Mouse (Mus musculus) urinary bladder, postnatal 0 days (tissue): ENCODE data around the gene Cd33. TPM values are rescaled to one million over a fixed set of nuclear protein-coding genes. Genes with fewer than 3 reads are reported as not detected.

Source experiments
- polyA plus RNA-seq: library from polyadenylated mRNA; unstranded; fragments of >200 nt; fragmentation: Nextera tagmentation; extraction: Ambion mirVana; gene quantifications from 2 replicates; pipeline ENCODE4 v1.2.1, GENCODE M21; 2015

The Cd33 gene
- 2.0 and 5.1 TPM in 2 replicates for polyA plus RNA-seq

DNA sequence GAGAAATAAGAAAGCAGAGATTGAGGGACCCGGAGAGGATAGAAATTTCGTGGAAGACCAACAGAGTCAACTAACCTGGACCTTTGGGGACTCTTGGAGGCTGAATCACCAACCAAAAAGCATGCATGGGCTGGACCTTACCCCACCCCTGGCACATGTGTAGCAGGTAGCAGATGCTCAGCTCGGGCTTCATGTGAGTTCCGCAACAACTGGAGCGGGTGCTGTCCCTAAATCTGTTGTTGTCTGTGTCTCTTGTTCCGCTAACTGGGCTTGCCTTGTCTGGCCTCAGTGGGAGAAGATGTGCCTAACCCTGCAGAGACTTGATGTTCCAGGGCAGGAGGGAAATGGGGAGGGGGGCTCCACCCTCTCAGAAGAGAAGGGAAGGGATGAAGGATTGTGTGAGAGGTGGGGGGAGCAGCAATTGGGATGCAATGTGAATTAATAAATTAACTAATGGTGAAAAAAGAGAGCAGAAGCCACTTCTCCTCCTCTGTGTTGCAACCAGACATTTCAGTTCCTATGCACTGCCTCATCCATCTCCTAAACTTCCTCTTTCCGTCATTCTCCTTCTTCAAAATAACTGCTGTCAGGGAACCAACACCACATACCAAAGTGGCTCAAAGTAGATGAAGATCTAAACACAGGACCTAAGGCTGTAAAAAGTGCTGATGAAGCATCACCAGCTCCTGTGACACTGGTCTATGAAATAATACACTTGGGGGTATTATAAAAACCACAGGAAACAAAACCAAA is at the start of gene Cd33:
Cd33 (minus strand) TSS at position 204 of the 753 bp plus-strand sequence.

DNA sequence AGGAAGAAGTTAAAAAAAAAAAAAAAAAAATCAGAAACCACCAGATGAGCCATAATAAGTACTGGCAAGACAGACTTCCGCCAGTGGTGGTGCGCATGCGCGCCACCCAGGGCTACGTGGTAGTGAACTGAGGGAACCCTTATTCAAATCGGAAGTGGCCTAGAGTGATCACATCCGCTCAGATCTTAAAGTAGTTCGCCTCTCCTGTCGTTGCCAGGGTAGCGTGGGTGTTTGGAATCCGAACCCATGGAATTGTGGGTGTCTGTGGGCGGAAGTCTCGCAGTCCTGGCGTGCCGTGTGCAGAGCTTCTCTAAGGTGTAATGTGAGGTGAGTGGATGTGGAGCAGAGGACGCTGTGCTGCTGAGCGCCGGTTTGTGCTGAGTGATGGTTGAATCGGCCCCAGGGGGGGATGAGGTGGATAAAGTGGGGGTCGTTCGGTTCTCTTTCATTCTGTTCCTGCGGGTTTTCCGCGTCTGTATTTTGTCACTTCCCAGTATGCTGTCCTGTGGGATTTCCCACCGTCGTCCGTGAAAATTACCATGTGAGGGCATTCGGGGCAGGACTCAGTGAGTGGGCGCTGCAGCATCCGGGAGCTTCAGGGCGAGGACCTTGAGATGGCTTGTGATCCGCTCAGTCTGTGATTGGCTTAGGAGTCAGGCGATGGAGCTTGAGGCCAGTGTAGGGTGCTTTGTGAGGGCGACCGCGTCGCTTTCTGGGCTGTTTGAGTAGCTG is 35.4 kb upstream of the Cd33 start, which contains the start of gene Zfp719:
Zfp719 (plus strand) TSS at position 171 of the 732 bp plus-strand sequence.

DNA sequence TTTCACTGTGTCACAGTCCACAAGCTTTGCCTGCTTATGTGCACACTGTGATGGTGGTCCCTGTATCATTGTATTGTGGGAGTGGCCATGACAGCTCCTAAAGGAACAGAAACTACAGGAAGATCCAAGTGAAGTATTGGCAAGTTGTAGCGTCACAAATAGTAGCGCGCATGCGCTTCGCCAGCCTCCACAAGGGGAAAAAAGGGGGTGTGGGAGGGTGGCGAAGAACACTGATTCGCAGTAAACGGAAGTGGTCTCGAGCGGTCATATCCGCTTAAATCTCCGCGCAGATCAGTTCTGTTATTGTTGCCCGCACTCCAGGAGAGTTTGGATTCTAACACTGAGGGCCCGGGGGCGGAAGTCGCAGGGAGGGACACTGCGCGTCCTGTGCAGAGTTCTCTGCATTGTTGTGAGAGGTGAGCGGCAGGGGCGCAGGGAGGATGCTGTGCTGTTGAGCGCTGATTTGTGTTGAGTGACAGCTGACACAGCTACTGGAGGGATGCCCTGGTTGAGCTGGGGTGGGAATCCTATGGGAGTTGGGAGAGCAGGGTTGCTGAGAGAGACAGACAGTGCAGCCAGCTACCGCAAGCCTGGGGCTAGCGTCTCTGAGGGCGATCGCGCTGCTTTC is 17.9 kb upstream of the Cd33 start, which contains the start of gene Zfp658:
Zfp658 (plus strand) TSS at position 251 of the 628 bp plus-strand sequence.

DNA sequence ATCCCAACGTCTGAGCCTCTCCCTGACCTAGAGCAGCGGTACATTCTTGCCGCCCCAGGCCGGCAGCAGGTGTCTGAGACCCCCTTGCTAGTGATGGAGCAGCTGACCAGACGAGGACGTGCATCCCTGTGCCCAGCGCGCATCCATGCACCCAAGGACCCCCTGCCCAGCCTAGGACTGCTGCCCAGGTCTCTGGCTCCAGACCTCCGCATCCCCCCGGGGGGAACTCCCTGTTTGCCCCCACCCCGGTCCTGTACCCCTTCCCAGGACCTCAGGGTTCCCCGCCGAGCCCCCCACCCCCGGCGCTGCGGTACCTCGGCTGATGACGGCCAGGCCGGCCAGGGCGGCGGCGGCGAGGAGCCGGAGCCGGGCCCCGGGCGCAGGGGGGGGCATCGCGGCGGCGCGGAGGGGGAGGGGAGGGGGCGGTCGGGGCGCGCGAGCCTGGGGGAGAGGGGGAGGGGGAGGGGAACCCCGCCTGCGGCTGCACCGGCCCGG is 54.5 kb downstream of the Cd33 start, which contains the start of gene Iglon5:
Iglon5 (minus strand) TSS at position 445 of the 495 bp plus-strand sequence.

Other genes with a start within 250 kb of the Cd33 start
- gene Zfp715, start 231.1 kb downstream of the Cd33 start, polyA plus RNA-seq = 5.1 and 5.7 TPM in 2 replicates
- 0.10 and 0.47 TPM in 2 replicates for gene Siglecf, start 193.1 kb downstream of the Cd33 start, polyA plus RNA-seq
- 0.25 and 0.34 TPM in 2 replicates for gene Siglecg, start 136.2 kb downstream of the Cd33 start, polyA plus RNA-seq
- gene Lim2, start 116.8 kb downstream of the Cd33 start, polyA plus RNA-seq = not detected in 2 replicates
- gene Nkg7, start 107.4 kb downstream of the Cd33 start, polyA plus RNA-seq = 0.75 and 0.80 TPM in 2 replicates
- not detected in 2 replicates for gene Cldnd2, start 103.6 kb downstream of the Cd33 start, polyA plus RNA-seq
- 302 and 307 TPM in 2 replicates for gene Etfb, start 100.3 kb downstream of the Cd33 start, polyA plus RNA-seq
- 0.17 TPM in 1 of 2 replicates, not detected in the other for gene Gm45233, start 100.3 kb downstream of the Cd33 start, polyA plus RNA-seq
- gene Vsig10l, start 81.3 kb downstream of the Cd33 start, polyA plus RNA-seq = 4.6 and 5.0 TPM in 2 replicates
- gene Iglon5, start 54.4 kb downstream of the Cd33 start, polyA plus RNA-seq = 0.11 and 0.19 TPM in 2 replicates
- not detected in 2 replicates for gene 4931406B18Rik, start 38.5 kb downstream of the Cd33 start, polyA plus RNA-seq
- 1.00 and 1.0 TPM in 2 replicates for gene Zfp658, start 17.8 kb upstream of the Cd33 start, polyA plus RNA-seq
- gene Zfp719, start 35.2 kb upstream of the Cd33 start, polyA plus RNA-seq = 4.7 and 6.3 TPM in 2 replicates
- gene Zfp819, start 62.7 kb upstream of the Cd33 start, polyA plus RNA-seq = 0.07 TPM in 1 of 2 replicates, not detected in the other
- gene Ceacam18, start 90.3 kb upstream of the Cd33 start, polyA plus RNA-seq = not detected in 2 replicates
- 0.70 and 1.1 TPM in 2 replicates for gene Siglece, start 115.7 kb upstream of the Cd33 start, polyA plus RNA-seq
- gene Ctu1, start 127.6 kb upstream of the Cd33 start, polyA plus RNA-seq = 7.5 and 8.4 TPM in 2 replicates
- 0.14 TPM in 1 of 2 replicates, not detected in the other for gene Klk14, start 146.0 kb upstream of the Cd33 start, polyA plus RNA-seq
- 0.13 and 0.15 TPM in 2 replicates for gene Klk13, start 168.1 kb upstream of the Cd33 start, polyA plus RNA-seq
- gene Klk12, start 224.5 kb upstream of the Cd33 start, polyA plus RNA-seq = not detected in 2 replicates
- gene Klk11, start 230.2 kb upstream of the Cd33 start, polyA plus RNA-seq = 0.17 TPM in 1 of 2 replicates, not detected in the other
- 0.91 and 1.4 TPM in 2 replicates for gene Klk10, start 236.6 kb upstream of the Cd33 start, polyA plus RNA-seq
- 0.11 and 0.17 TPM in 2 replicates for gene Klk9, start 247.5 kb upstream of the Cd33 start, polyA plus RNA-seq